Comparison of ENCODE assay signal across 14 mouse cellular contexts in the genomic region with DNA sequence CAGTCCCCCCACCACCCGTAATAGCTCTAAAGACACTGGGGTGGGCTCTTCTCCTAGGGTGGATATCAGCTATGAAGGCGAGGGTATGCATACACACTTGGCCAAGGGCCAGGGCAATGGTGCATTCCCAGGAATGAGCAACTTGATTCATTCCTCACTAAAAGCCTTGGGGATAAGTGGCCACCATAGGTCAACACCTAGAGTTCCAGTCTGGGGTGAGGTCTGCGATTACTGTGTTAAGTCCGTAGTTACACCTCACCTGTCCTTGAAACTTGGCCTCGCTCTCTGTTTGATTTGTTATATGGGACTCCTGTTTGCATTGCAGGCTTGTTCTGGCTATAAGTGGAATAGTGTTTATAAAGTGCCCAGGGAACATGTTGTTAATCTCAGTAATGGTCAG.
DNase-seq lines count a peak whose midpoint lies in the region; ATAC-seq lines count a peak whose summit lies in the region.
"Had no signal": no experiment of that assay in that cellular context is flagged by ENCODE, and none has a peak within 500 bp of the region (broad histone marks: within the 10 kb centered on the region; RNA-seq: fewer than 3 reads in every experiment).

No protein-coding gene starts in this region.

- no peak overlapping the region for H3K4me3 ChIP-seq in intestine, embryonic 15.5 days (replicated peaks)
- no peak overlapping the region for H3K4me3 ChIP-seq in neural tube, embryonic 15.5 days (replicated peaks)
- H3K4me3 ChIP-seq: erythroblast, embryonic 14.5 days; hindbrain, embryonic 15.5 days; limb, embryonic 12.5 days; megakaryocyte, embryonic 14.5 days had no signal

- peak overlapping the region; percentile 77 for H3K27ac ChIP-seq in intestine, embryonic 15.5 days
- no peak overlapping the region for H3K27ac ChIP-seq in neural tube, embryonic 15.5 days (replicated peaks)
- H3K27ac ChIP-seq: hindbrain, embryonic 15.5 days had no signal

- peak overlapping the region; percentile 15; the same call in 1 of the 2 replicates for H3K9ac ChIP-seq in intestine, embryonic 15.5 days
- no peak overlapping the region for H3K9ac ChIP-seq in neural tube, embryonic 15.5 days (replicated peaks)
- H3K9ac ChIP-seq: hindbrain, embryonic 15.5 days; limb, embryonic 12.5 days had no signal

- H3K9me3 ChIP-seq in intestine, embryonic 15.5 days: no peaks in the 10 kb centered on the region
- H3K9me3 ChIP-seq in neural tube, embryonic 15.5 days (replicated peaks): no peaks in the 10 kb centered on the region
- H3K9me3 ChIP-seq: hindbrain, embryonic 15.5 days; limb, embryonic 12.5 days; megakaryocyte, embryonic 14.5 days had no signal

- H3K4me1 ChIP-seq in intestine, embryonic 15.5 days (replicated peaks): peaks cover 26% of the 10 kb centered on the region
- H3K4me1 ChIP-seq in neural tube, embryonic 15.5 days: peaks cover 34% of the 10 kb centered on the region
- H3K4me1 ChIP-seq: limb, embryonic 12.5 days had no signal

- no peaks in the 10 kb centered on the region for H3K36me3 ChIP-seq in intestine, embryonic 15.5 days
- no peaks in the 10 kb centered on the region for H3K36me3 ChIP-seq in neural tube, embryonic 15.5 days
- H3K36me3 ChIP-seq: hindbrain, embryonic 15.5 days; limb, embryonic 12.5 days had no signal

- H3K4me2 ChIP-seq in intestine, embryonic 15.5 days (replicated peaks): no peak overlapping the region; the same call in 1 of the 2 replicates
- H3K4me2 ChIP-seq in neural tube, embryonic 15.5 days: no peak overlapping the region
- H3K4me2 ChIP-seq: hindbrain, embryonic 15.5 days; limb, embryonic 12.5 days had no signal

- ATAC-seq in intestine, embryonic 15.5 days: peak; percentile 67
- no peak for ATAC-seq in neural tube, embryonic 15.5 days (ENCODE audit: low FRiP score)

- 23% methylated on average over 5 of the region's 5 CpGs for WGBS in intestine, embryonic 15.5 days
- WGBS in neural tube, embryonic 15.5 days: 79% methylated on average over 5 of the region's 5 CpGs

- peak; percentile 54 for DNase-seq in cerebellum, adult 9-10 months
- DNase-seq in cerebellum, postnatal 4 days (ENCODE audit: low spot score in 2 of 2): no peak
- peak; percentile 48 to 69 for DNase-seq in kidney, postnatal 25 days
- peak; percentile 65 for DNase-seq in lung, postnatal 14 days
- no peak for DNase-seq in cerebellum, adult 11-12 months
- DNase-seq in thymus, postnatal 36 days: no peak
- DNase-seq: cerebellum, adult 11 months; gastrocnemius, postnatal 25 days had no signal

- no peaks in the 10 kb centered on the region for H3K27me3 ChIP-seq in intestine, embryonic 15.5 days (replicated peaks)
- no peaks in the 10 kb centered on the region for H3K27me3 ChIP-seq in neural tube, embryonic 15.5 days (replicated peaks)
- H3K27me3 ChIP-seq: hindbrain, embryonic 15.5 days; limb, embryonic 12.5 days had no signal

Comparison
In these comparisons a context has a peak if more than half of its experiments do, and no peak if none do; other contexts are left out.
1. DNase-seq: peak in cerebellum, adult 9-10 months (single experiment), kidney, postnatal 25 days (2 of 2) and lung, postnatal 14 days (single experiment); none in cerebellum, postnatal 4 days (0 of 2), cerebellum, adult 11-12 months (single experiment) and thymus, postnatal 36 days (0 of 2).